Mouse (Mus musculus): ENCODE data around the gene Chid1.

The Chid1 gene

GRCm38 (mm10) chr7:141559726-141560325 is 20.2 kb upstream of the Chid1 start:
- DNase-seq (ENCODE audit: extremely low read depth, low read depth, low spot score): no peak

GRCm38 (mm10) chr7:141558946-141559345 is 19.3 kb upstream of the Chid1 start:
- DNase-seq (ENCODE audit: extremely low read depth, low read depth, low spot score): no peak

GRCm38 (mm10) chr7:141558329-141558776 is 18.7 kb upstream of the Chid1 start:
- DNase-seq (ENCODE audit: extremely low read depth, low read depth, low spot score): no peak

- DNase-seq (ENCODE audit: extremely low read depth, low read depth, low spot score): no peak
Observed at GRCm38 (mm10) chr7:141550464-141550863, 10.8 kb upstream of the Chid1 start.

GRCm38 (mm10) chr7:141549432-141550061 is 9.9 kb upstream of the Chid1 start:
- DNase-seq (ENCODE audit: extremely low read depth, low read depth, low spot score): no peak

- no peak for DNase-seq (ENCODE audit: extremely low read depth, low read depth, low spot score)
Observed at GRCm38 (mm10) chr7:141544654-141545053, 5.0 kb upstream of the Chid1 start.

- no peak for DNase-seq (ENCODE audit: extremely low read depth, low read depth, low spot score)
Observed at GRCm38 (mm10) chr7:141542588-141542987, 2.9 kb upstream of the Chid1 start.

- no peak for DNase-seq (ENCODE audit: extremely low read depth, low read depth, low spot score)
Observed at GRCm38 (mm10) chr7:141541681-141542080, 2.0 kb upstream of the Chid1 start.

- DNase-seq (ENCODE audit: extremely low read depth, low read depth, low spot score): no peak
Observed at GRCm38 (mm10) chr7:141540312-141541081, 840 bp upstream of the Chid1 start.

- DNase-seq (ENCODE audit: extremely low read depth, low read depth, low spot score): no peak
Observed at GRCm38 (mm10) chr7:141538852-141539555, 653 bp downstream of the Chid1 start.

- no peak for DNase-seq (ENCODE audit: extremely low read depth, low read depth, low spot score)
Observed at GRCm38 (mm10) chr7:141535570-141535969, 4.1 kb downstream of the Chid1 start.

- no peak for DNase-seq (ENCODE audit: extremely low read depth, low read depth, low spot score)
Observed at GRCm38 (mm10) chr7:141525580-141525925, 14.1 kb downstream of the Chid1 start.

- no peak for DNase-seq (ENCODE audit: extremely low read depth, low read depth, low spot score)
Observed at GRCm38 (mm10) chr7:141524760-141525579, 14.7 kb downstream of the Chid1 start.

GRCm38 (mm10) chr7:141524271-141524670 is 15.4 kb downstream of the Chid1 start:
- no peak for DNase-seq (ENCODE audit: extremely low read depth, low read depth, low spot score)

GRCm38 (mm10) chr7:141523007-141523406 is 16.6 kb downstream of the Chid1 start:
- no peak for DNase-seq (ENCODE audit: extremely low read depth, low read depth, low spot score)

GRCm38 (mm10) chr7:141519795-141520194 is 19.9 kb downstream of the Chid1 start:
- DNase-seq (ENCODE audit: extremely low read depth, low read depth, low spot score): no peak

GRCm38 (mm10) chr7:141518926-141519325 is 20.7 kb downstream of the Chid1 start:
- DNase-seq (ENCODE audit: extremely low read depth, low read depth, low spot score): no peak

GRCm38 (mm10) chr7:141518296-141518695 is 21.4 kb downstream of the Chid1 start:
- DNase-seq (ENCODE audit: extremely low read depth, low read depth, low spot score): no peak

- no peak for DNase-seq (ENCODE audit: extremely low read depth, low read depth, low spot score)
Observed at GRCm38 (mm10) chr7:141517638-141518037, 22.0 kb downstream of the Chid1 start.

GRCm38 (mm10) chr7:141510681-141511191 is 28.9 kb downstream of the Chid1 start:
- DNase-seq (ENCODE audit: extremely low read depth, low read depth, low spot score): no peak

Measured in fat pad, adult 2 months (tissue).